Mouse (Mus musculus) midbrain, embryonic 11.5 days (tissue): Measurements from ENCODE around the gene Gm6217. TPM values are rescaled to one million over a fixed set of nuclear protein-coding genes. Genes with fewer than 3 reads are reported as not detected.
"Not testable (repeated sequence)": the region's sequence is repeated elsewhere in the genome, so short reads cannot be mapped to it uniquely, and the experiment has no call there.

Source experiments
- ATAC-seq: fragments of 200-750 bp; cut with Nextera tagmentation; 2 replicates; pipeline ENCODE4 v1.8.0; 2017; ENCODE audit warnings: moderate TSS enrichment, moderate library complexity; ENCODE audit not compliant: low FRiP score
- DNase-seq: peaks from one replicate; pipeline ENCODE4 v3.0.0; 2015; ENCODE audit warnings: low spot score; ENCODE audit errors: missing footprints
- H3K27ac ChIP-seq: fragments of 300-500 bp; sonication (generic); 2 replicates; pipeline ENCODE4 v1.5.1; 2014; ENCODE audit warnings: low read depth, low read length
- H3K27me3 ChIP-seq: fragments of 300-500 bp; sonication (generic); 2 replicates; pipeline ENCODE4 v1.6.1; 2014; ENCODE audit warnings: mild to moderate bottlenecking, low read length, moderate library complexity, mixed read lengths; ENCODE audit not compliant: control insufficient read depth, insufficient read depth
- H3K36me3 ChIP-seq: fragments of 300-500 bp; sonication (generic); 2 replicates; pipeline ENCODE4 v1.6.1; 2014; ENCODE audit warnings: mild to moderate bottlenecking, low read length, moderate library complexity, mixed read lengths; ENCODE audit not compliant: control insufficient read depth, insufficient read depth
- H3K4me1 ChIP-seq: fragments of 300-500 bp; sonication (generic); 2 replicates; pipeline ENCODE4 v1.6.1; 2014; ENCODE audit warnings: low read length; ENCODE audit not compliant: control insufficient read depth, insufficient read depth
- H3K4me2 ChIP-seq: fragments of 300-500 bp; sonication (generic); 2 replicates; pipeline ENCODE4 v1.6.1; 2014; ENCODE audit warnings: mild to moderate bottlenecking, moderate library complexity
- H3K4me3 ChIP-seq: fragments of 300-500 bp; sonication (generic); 2 replicates; pipeline ENCODE4 v1.5.1; 2014; ENCODE audit warnings: low read depth, low read length
- H3K9ac ChIP-seq: fragments of 300-500 bp; sonication (generic); 2 replicates; pipeline ENCODE4 v1.6.1; 2014; ENCODE audit warnings: low read length
- H3K9me3 ChIP-seq: fragments of 300-500 bp; sonication (generic); 2 replicates; pipeline ENCODE4 v1.6.1; 2016; ENCODE audit warnings: low read length; ENCODE audit not compliant: control insufficient read depth
- WGBS: fragments of 180-500 bp; shearing (Covaris S2); extraction: QIAGEN DNeasy Blood & Tissue Kit; methylation state at CpG from one replicate; pipeline ENCODE4 v1.1.7; 2014; 5-methylcytosine and 5-hydroxymethylcytosine counted together
- polyA plus RNA-seq: library from polyadenylated mRNA; unstranded; fragments of >200 nt; fragmentation: Nextera tagmentation; extraction: Ambion mirVana; gene quantifications from 2 replicates; pipeline ENCODE4 v1.2.1, GENCODE M21; 2014

The Gm6217 gene
- polyA plus RNA-seq, 1 experiment from 2014 or later = not detected

GRCm38 (mm10) chr1:82955913-82956312 is 24.7 kb upstream of the Gm6217 start, which contains the start of gene Gm7544:
Gm7544 (minus strand) TSS chr1:82956013.
- H3K4me2 ChIP-seq, H3K36me3 ChIP-seq, H3K9ac ChIP-seq, H3K9me3 ChIP-seq, H3K4me3 ChIP-seq, H3K4me1 ChIP-seq, H3K27me3 ChIP-seq, ATAC-seq, DNase-seq, H3K27ac ChIP-seq: not testable (repeated sequence)

GRCm38 (mm10) chr1:82948601-82949000 is 17.4 kb upstream of the Gm6217 start:
- Histone ChIP-seq H3K4me2 (no peak overlapping the region), H3K9ac (no peak overlapping the region), H3K4me3 (no peak overlapping the region), H3K27ac (no peak overlapping the region), H3K4me1 (no peaks in the 10 kb centered on the region), H3K36me3 (no peaks in the 10 kb centered on the region), H3K9me3 (no peaks in the 10 kb centered on the region), H3K27me3 (no peaks in the 10 kb centered on the region)
- ATAC-seq = no peak
- DNase-seq = no peak
- 91% methylated on average over 2 of the region's 2 CpGs for WGBS

GRCm38 (mm10) chr1:82946029-82946428 is 14.8 kb upstream of the Gm6217 start:
- WGBS = 94% methylated on average over 2 of the region's 2 CpGs
- H3K27ac ChIP-seq, H3K4me3 ChIP-seq, H3K4me2 ChIP-seq, H3K9ac ChIP-seq, H3K4me1 ChIP-seq, H3K27me3 ChIP-seq, H3K36me3 ChIP-seq, DNase-seq, ATAC-seq, H3K9me3 ChIP-seq: not testable (repeated sequence)

- H3K4me2 ChIP-seq, H3K27ac ChIP-seq, H3K4me3 ChIP-seq, ATAC-seq, H3K36me3 ChIP-seq, DNase-seq, H3K9me3 ChIP-seq, H3K9ac ChIP-seq, H3K27me3 ChIP-seq, H3K4me1 ChIP-seq: not testable (repeated sequence)
- no CpG with 5 or more reads among the region's 6 CpGs for WGBS
Measured at GRCm38 (mm10) chr1:82943295-82943694, 12.1 kb upstream of the Gm6217 start, which contains the start of gene A030003K21Rik. A030003K21Rik (minus strand) TSS chr1:82943388.

- not testable (repeated sequence) for H3K4me3 ChIP-seq, ATAC-seq, H3K4me2 ChIP-seq, H3K9me3 ChIP-seq, H3K4me1 ChIP-seq, H3K27ac ChIP-seq, DNase-seq, H3K27me3 ChIP-seq, H3K36me3 ChIP-seq, H3K9ac ChIP-seq
- WGBS = 89% methylated on average over 1 of the region's 2 CpGs
Measured at GRCm38 (mm10) chr1:82942505-82942904, 11.3 kb upstream of the Gm6217 start.

GRCm38 (mm10) chr1:82938666-82939065 is 7.5 kb upstream of the Gm6217 start:
- H3K4me2 ChIP-seq = no peak overlapping the region
- no peaks in the 10 kb centered on the region for H3K4me1 ChIP-seq
- ATAC-seq (no peak), DNase-seq (no peak)
- no peaks in the 10 kb centered on the region for H3K9me3 ChIP-seq
- H3K27me3 ChIP-seq = no peaks in the 10 kb centered on the region
- 84% methylated on average over 5 of the region's 5 CpGs for WGBS
- H3K4me3 ChIP-seq = no peak overlapping the region
- H3K36me3 ChIP-seq = no peaks in the 10 kb centered on the region
- H3K9ac ChIP-seq = no peak overlapping the region
- no peak overlapping the region for H3K27ac ChIP-seq

GRCm38 (mm10) chr1:82930558-82930957 is 641 bp downstream of the Gm6217 start:
- H3K27ac ChIP-seq, H3K4me3 ChIP-seq, H3K9me3 ChIP-seq, H3K4me1 ChIP-seq, H3K36me3 ChIP-seq, ATAC-seq, H3K9ac ChIP-seq, H3K27me3 ChIP-seq, H3K4me2 ChIP-seq, DNase-seq: not testable (repeated sequence)
- WGBS = 89% methylated on average over 3 of the region's 3 CpGs

- no peak for DNase-seq
- ATAC-seq = no peak
- Histone ChIP-seq H3K36me3 (no peaks in the 10 kb centered on the region), H3K4me2 (no peak within 1 kb of the TSS), H3K4me1 (no peaks in the 10 kb centered on the region), H3K27ac (no peak within 1 kb of the TSS), H3K27me3 (no peaks in the 10 kb centered on the region), H3K9ac (no peak within 1 kb of the TSS), H3K9me3 (no peaks in the 10 kb centered on the region), H3K4me3 (no peak within 1 kb of the TSS)
- 97% methylated on average over 6 of the region's 6 CpGs for WGBS
Measured at GRCm38 (mm10) chr1:82924650-82925049, 6.5 kb downstream of the Gm6217 start, which contains the start of gene A030014E15Rik. A030014E15Rik (plus strand) TSS chr1:82924917.

GRCm38 (mm10) chr1:82913434-82913833 is 17.8 kb downstream of the Gm6217 start:
- 100% methylated on average over 5 of the region's 5 CpGs for WGBS
- not testable (repeated sequence) for H3K4me1 ChIP-seq, H3K9ac ChIP-seq, DNase-seq, H3K27ac ChIP-seq, H3K9me3 ChIP-seq, H3K4me3 ChIP-seq, ATAC-seq, H3K4me2 ChIP-seq, H3K36me3 ChIP-seq, H3K27me3 ChIP-seq

- ATAC-seq = no peak
- no peak within 1 kb of the TSS for H3K9ac ChIP-seq
- H3K4me2 ChIP-seq = no peak within 1 kb of the TSS
- no peak within 1 kb of the TSS for H3K27ac ChIP-seq
- DNase-seq = no peak
- 89% methylated on average over 3 of the region's 3 CpGs for WGBS
- no peaks in the 10 kb centered on the region for H3K4me1 ChIP-seq
- no peaks in the 10 kb centered on the region for H3K9me3 ChIP-seq
- H3K4me3 ChIP-seq = no peak within 1 kb of the TSS
- no peaks in the 10 kb centered on the region for H3K27me3 ChIP-seq
- no peaks in the 10 kb centered on the region for H3K36me3 ChIP-seq
Measured at GRCm38 (mm10) chr1:82913025-82913424, 18.2 kb downstream of the Gm6217 start, which contains the start of gene A030005L19Rik. A030005L19Rik (plus strand) TSS chr1:82913325.
